Mouse (Mus musculus): ENCODE results near the gene Anxa5.

- TF ChIP-seq CTCF (IDR thresholded peaks at IDR 0.05; ENCODE audit: insufficient read depth, low read depth, low read length) = no peak
- TF ChIP-seq POLR2A (IDR thresholded peaks at IDR 0.05; ENCODE audit: insufficient read depth, low read depth, low read length) = no peak
Measured at GRCm38 (mm10) chr3:36474421-36474820, 1.3 kb downstream of the Anxa5 start.

Measured in olfactory bulb, adult 2 months (tissue).